Mouse (Mus musculus): Measurements from ENCODE around the gene Ptch1. TPM values are rescaled to one million over a fixed set of nuclear protein-coding genes. Genes with fewer than 3 reads are reported as not detected.

Ptch1 gene
- polyA plus RNA-seq, 1 experiment from 2014 or later, result 19.5 TPM

DNA sequence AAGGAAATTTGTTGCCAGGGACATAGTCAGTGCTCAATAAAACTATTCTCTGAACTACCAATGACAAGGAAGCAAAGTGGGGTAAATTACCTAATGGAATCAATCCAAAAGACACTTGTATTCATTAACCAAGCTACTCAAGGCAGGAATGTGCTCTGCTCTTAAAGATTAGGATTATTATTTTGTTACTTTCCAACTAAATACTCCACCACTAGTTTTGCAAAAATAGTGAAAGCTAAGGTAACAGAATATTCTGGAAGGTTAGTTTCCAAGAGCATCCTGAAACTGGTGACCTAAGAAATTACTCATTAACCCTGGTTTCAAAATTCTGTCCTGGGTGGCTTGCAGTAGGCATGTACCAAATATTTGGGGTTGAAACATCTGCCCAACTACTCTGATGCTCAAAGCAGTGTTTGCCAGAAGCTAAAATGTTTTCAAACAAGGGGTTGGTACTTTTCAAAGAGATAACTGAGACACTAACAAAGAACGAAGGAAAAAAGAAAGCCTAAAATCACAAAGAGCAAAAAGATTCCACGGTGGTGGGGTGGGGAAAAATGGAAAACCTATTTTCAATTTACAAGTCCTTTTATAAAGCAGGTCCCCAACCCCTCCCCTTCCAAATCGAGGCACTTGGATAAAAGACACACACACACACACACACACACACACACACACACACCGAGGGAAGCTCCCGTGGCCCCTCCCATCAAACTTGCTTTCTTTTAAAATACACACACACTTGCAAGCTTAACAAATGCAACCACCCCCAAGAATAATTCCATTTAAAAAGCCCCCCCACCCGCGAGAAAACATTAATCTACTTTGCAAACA lies 11.0 kb downstream of the Ptch1 start:
- peak overlapping the region; percentile 84 for H3K4me3 ChIP-seq
- H3K9me3 ChIP-seq, result no peaks in the 10 kb centered on the region
- peak overlapping the region; percentile 94 for H3K4me2 ChIP-seq
- no peaks in the 10 kb centered on the region for H3K27me3 ChIP-seq
- peaks cover 25% of the 10 kb centered on the region for H3K4me1 ChIP-seq
- H3K27ac ChIP-seq, result peak overlapping the region; percentile 99
- ATAC-seq (ENCODE audit: insufficient number of reproducible peaks, low FRiP score, low TSS enrichment, low read depth), result no peak
- H3K36me3 ChIP-seq, result 0 out of 2 replicates have a peak, but pooled peaks cover 4% of the 10 kb centered on the region
- WGBS, result 4% methylated on average over 7 of the region's 7 CpGs
- peak overlapping the region; percentile 83; the same call in 1 of the 2 replicates for H3K9ac ChIP-seq

- no peak for ATAC-seq (ENCODE audit: insufficient number of reproducible peaks, low FRiP score, low TSS enrichment, low read depth)
- H3K9ac ChIP-seq, result no peak overlapping the region
- peak overlapping the region; percentile 13; the same call in 1 of the 2 replicates for H3K27ac ChIP-seq
- H3K9me3 ChIP-seq, result no peaks in the 10 kb centered on the region
- peak overlapping the region; percentile 31 for H3K4me2 ChIP-seq
- H3K27me3 ChIP-seq, result no peaks in the 10 kb centered on the region
- WGBS, result 24% methylated on average over 8 of the region's 8 CpGs
- H3K36me3 ChIP-seq, result 0 out of 2 replicates have a peak, but pooled peaks cover 4% of the 10 kb centered on the region
- peaks cover 60% of the 10 kb centered on the region for H3K4me1 ChIP-seq
- 0 out of 2 replicates have a peak overlapping the region, but pooled peaks have one; percentile 9 for H3K4me3 ChIP-seq
Measured at GRCm38 (mm10) chr13:63558297-63558890, 15.0 kb downstream of the Ptch1 start.

GRCm38 (mm10) chr13:63556431-63556830 lies 17.0 kb downstream of the Ptch1 start:
- Histone ChIP-seq H3K9me3 (no peaks in the 10 kb centered on the region), H3K4me1 (peaks cover 73% of the 10 kb centered on the region), H3K4me3 (no peak overlapping the region; the same call in 1 of the 2 replicates), H3K9ac (no peak overlapping the region), H3K27me3 (no peaks in the 10 kb centered on the region), H3K27ac (peak overlapping the region; percentile 39; the same call in 1 of the 2 replicates), H3K36me3 (0 out of 2 replicates have a peak, but pooled peaks cover 4% of the 10 kb centered on the region), H3K4me2 (peak overlapping the region; percentile 29; the same call in 1 of the 2 replicates)
- no peak for ATAC-seq (ENCODE audit: insufficient number of reproducible peaks, low FRiP score, low TSS enrichment, low read depth)
- 21% methylated on average over 1 of the region's 1 CpGs for WGBS

DNA sequence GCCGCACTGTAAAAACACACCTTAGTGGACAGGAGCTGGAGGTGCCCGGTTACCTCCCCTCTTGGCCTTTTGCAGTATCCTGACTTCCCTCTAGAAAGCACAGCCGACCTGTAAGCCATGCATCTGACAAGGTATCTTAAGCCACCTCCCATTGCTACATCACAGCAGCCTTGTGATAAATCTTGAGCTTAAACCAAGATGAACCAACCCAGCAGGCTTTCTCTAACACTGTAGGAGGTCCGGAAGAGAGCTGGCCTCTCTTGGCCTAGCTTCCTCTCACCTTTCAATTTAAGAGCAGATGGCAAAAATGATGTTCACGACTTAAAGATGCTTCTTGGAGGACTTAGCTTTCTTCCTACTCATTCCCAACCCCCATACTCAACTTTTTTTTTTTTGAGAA lies 17.5 kb downstream of the Ptch1 start:
- WGBS, result 25% methylated on average over 5 of the region's 5 CpGs

GRCm38 (mm10) chr13:63554569-63554968 lies 18.8 kb downstream of the Ptch1 start:
- Histone ChIP-seq H3K9ac (no peak overlapping the region), H3K27me3 (no peaks in the 10 kb centered on the region), H3K4me1 (peaks cover 80% of the 10 kb centered on the region), H3K4me3 (no peak overlapping the region), H3K4me2 (no peak overlapping the region), H3K36me3 (peaks cover 4% of the 10 kb centered on the region; the same call in 1 of the 2 replicates), H3K27ac (no peak overlapping the region), H3K9me3 (no peaks in the 10 kb centered on the region)
- ATAC-seq (ENCODE audit: insufficient number of reproducible peaks, low FRiP score, low TSS enrichment, low read depth), result no peak
- 38% methylated on average over 11 of the region's 11 CpGs for WGBS

More for the DNA sequence above, 17.5 kb downstream of the Ptch1 start:
- H3K27ac ChIP-seq, result peak overlapping the region; percentile 3
- H3K27me3 ChIP-seq, result no peaks in the 10 kb centered on the region
- H3K36me3 ChIP-seq, result peaks cover 4% of the 10 kb centered on the region; the same call in 1 of the 2 replicates
- peaks cover 78% of the 10 kb centered on the region for H3K4me1 ChIP-seq
- H3K9ac ChIP-seq, result no peak overlapping the region
- peak overlapping the region; percentile 29 for H3K4me2 ChIP-seq
- no peaks in the 10 kb centered on the region for H3K9me3 ChIP-seq
- no peak for ATAC-seq (ENCODE audit: insufficient number of reproducible peaks, low FRiP score, low TSS enrichment, low read depth)
- peak overlapping the region; percentile 4; the same call in 1 of the 2 replicates for H3K4me3 ChIP-seq

- H3K9me3 ChIP-seq, result no peaks in the 10 kb centered on the region
- no peaks in the 10 kb centered on the region for H3K27me3 ChIP-seq
- H3K4me3 ChIP-seq, result no peak overlapping the region
- H3K36me3 ChIP-seq, result no peaks in the 10 kb centered on the region; the same call in 1 of the 2 replicates
- WGBS, result 65% methylated on average over 5 of the region's 5 CpGs
- H3K4me2 ChIP-seq, result 0 out of 2 replicates have a peak overlapping the region, but pooled peaks have one; percentile 12
- H3K9ac ChIP-seq, result no peak overlapping the region
- H3K4me1 ChIP-seq, result peaks cover 81% of the 10 kb centered on the region
- no peak overlapping the region for H3K27ac ChIP-seq
- no peak for ATAC-seq (ENCODE audit: insufficient number of reproducible peaks, low FRiP score, low TSS enrichment, low read depth)
Measured at GRCm38 (mm10) chr13:63553436-63553835, 20.0 kb downstream of the Ptch1 start.

- WGBS, result 55% methylated on average over 10 of the region's 10 CpGs
- no peak for ATAC-seq (ENCODE audit: insufficient number of reproducible peaks, low FRiP score, low TSS enrichment, low read depth)
Measured at GRCm38 (mm10) chr13:63552291-63552932, 21.0 kb downstream of the Ptch1 start.

GRCm38 (mm10) chr13:63551552-63552290 lies 21.7 kb downstream of the Ptch1 start:
- H3K9me3 ChIP-seq, result no peaks in the 10 kb centered on the region
- no peak overlapping the region for H3K4me2 ChIP-seq
- peaks cover 69% of the 10 kb centered on the region for H3K4me1 ChIP-seq
- ATAC-seq (ENCODE audit: insufficient number of reproducible peaks, low FRiP score, low TSS enrichment, low read depth), result no peak
- WGBS, result 64% methylated on average over 10 of the region's 10 CpGs
- H3K27ac ChIP-seq, result peak overlapping the region; percentile 38; the same call in 1 of the 2 replicates
- peaks cover 6% of the 10 kb centered on the region; the same call in 1 of the 2 replicates for H3K36me3 ChIP-seq
- H3K9ac ChIP-seq, result no peak overlapping the region
- no peak overlapping the region for H3K4me3 ChIP-seq
- H3K27me3 ChIP-seq, result no peaks in the 10 kb centered on the region

More at GRCm38 (mm10) chr13:63552291-63552932, 21.0 kb downstream of the Ptch1 start:
- H3K36me3 ChIP-seq, result peaks cover 3% of the 10 kb centered on the region; the same call in 1 of the 2 replicates
- no peaks in the 10 kb centered on the region for H3K27me3 ChIP-seq
- no peak overlapping the region for H3K4me3 ChIP-seq
- peaks cover 76% of the 10 kb centered on the region for H3K4me1 ChIP-seq
- no peak overlapping the region for H3K4me2 ChIP-seq
- H3K9me3 ChIP-seq, result no peaks in the 10 kb centered on the region
- no peak overlapping the region for H3K9ac ChIP-seq
- no peak overlapping the region for H3K27ac ChIP-seq

DNA sequence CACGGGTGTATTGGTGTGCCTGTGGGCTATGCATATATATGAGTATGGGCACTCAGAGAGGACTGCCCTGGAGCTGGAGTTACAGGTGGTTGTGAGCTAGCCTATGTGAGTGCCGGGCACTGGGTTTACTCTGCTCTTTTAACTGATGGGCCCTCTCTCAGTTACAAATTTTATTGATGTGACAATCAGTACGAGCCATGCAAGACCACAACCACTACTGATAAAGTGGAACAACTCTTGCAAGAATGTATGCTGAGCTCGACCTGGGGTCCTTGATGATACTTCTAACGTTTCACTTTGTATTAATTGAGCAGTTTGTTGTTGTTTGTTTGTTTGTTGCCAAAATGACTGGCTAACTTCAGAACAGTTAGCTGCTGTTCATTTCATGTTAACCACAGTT lies 23.0 kb downstream of the Ptch1 start:
- Histone ChIP-seq H3K4me3 (no peak overlapping the region), H3K36me3 (peaks cover 10% of the 10 kb centered on the region; the same call in 1 of the 2 replicates), H3K9ac (no peak overlapping the region), H3K27me3 (no peaks in the 10 kb centered on the region), H3K4me2 (no peak overlapping the region), H3K27ac (no peak overlapping the region), H3K4me1 (peaks cover 57% of the 10 kb centered on the region), H3K9me3 (no peaks in the 10 kb centered on the region)
- WGBS, result 69% methylated on average over 5 of the region's 5 CpGs
- ATAC-seq (ENCODE audit: insufficient number of reproducible peaks, low FRiP score, low TSS enrichment, low read depth), result no peak

DNA sequence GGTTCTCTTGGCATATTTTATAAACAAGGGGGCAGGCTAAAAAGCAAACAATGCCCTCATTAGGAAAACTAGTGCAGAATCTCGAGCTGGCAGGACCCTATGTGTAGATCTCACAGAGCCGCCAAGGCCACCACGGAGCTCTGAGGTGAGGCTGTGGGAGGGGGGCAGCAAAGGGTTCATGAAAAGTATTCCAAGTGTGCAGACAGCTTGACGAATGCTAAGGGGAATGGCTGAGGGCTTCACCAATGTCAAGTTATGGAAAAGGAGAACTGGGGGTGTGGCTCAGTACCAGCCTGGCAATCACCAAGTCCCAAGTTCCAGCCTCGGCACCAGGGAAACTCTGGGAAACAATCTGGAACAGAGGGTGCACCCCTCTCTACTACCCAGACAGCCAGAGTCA lies 24.2 kb downstream of the Ptch1 start:
- WGBS, result 55% methylated on average over 5 of the region's 5 CpGs
- Histone ChIP-seq H3K9ac (no peak overlapping the region), H3K36me3 (peaks cover 19% of the 10 kb centered on the region; the same call in 1 of the 2 replicates), H3K27ac (no peak overlapping the region), H3K4me3 (no peak overlapping the region), H3K9me3 (no peaks in the 10 kb centered on the region), H3K4me1 (peaks cover 45% of the 10 kb centered on the region), H3K27me3 (no peaks in the 10 kb centered on the region), H3K4me2 (no peak overlapping the region)
- ATAC-seq (ENCODE audit: insufficient number of reproducible peaks, low FRiP score, low TSS enrichment, low read depth), result no peak

DNA sequence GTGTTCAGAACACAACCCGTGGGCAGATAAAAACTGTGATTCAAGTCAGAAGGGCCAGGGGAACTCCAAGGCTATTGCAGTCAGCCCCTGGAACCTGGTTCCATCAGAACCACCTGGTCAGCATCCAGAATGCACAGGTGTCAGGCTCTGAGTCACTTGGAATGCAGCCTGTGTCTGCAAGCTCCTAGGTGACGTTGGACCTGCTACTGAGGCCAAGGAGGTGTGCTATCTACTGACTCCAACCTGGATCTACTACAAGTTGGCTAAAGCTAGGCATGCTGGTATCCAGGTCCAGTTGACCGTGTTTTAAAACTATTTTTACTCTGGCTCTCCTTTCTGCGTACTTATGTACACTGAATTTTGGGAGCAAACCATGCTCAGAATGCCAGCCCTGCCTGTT lies 24.8 kb downstream of the Ptch1 start:
- Histone ChIP-seq H3K4me1 (peaks cover 44% of the 10 kb centered on the region), H3K27me3 (no peaks in the 10 kb centered on the region), H3K4me2 (no peak overlapping the region), H3K9me3 (no peaks in the 10 kb centered on the region), H3K4me3 (no peak overlapping the region), H3K9ac (no peak overlapping the region), H3K36me3 (peaks cover 23% of the 10 kb centered on the region; the same call in 1 of the 2 replicates), H3K27ac (no peak overlapping the region)
- 71% methylated on average over 4 of the region's 4 CpGs for WGBS
- no peak for ATAC-seq (ENCODE audit: insufficient number of reproducible peaks, low FRiP score, low TSS enrichment, low read depth)
